Mouse (Mus musculus) urinary bladder, postnatal 36 days (tissue): ENCODE results near the gene Psmd3.
"Not testable (repeated sequence)": the region's sequence is repeated elsewhere in the genome, so short reads cannot be mapped to it uniquely, and the experiment has no call there.

ENCODE experiments used
- DNase-seq, 2 experiments: peaks; one replicate each; pipeline ENCODE4 v3.0.0; 2022; ENCODE audit warnings: low spot score in 2 of 2, mixed read lengths in 1 of 2

The Psmd3 gene

GRCm38 (mm10) chr11:98681786-98682745 is at the start of gene Psmd3:
TSS of gene Psmd3 (plus strand) at chr11:98682554.
- DNase-seq: peak; percentile 97

GRCm38 (mm10) chr11:98635312-98635970 is 46.9 kb upstream of the Psmd3 start:
- peak in 1 of 2 experiments; percentile 5 for DNase-seq

GRCm38 (mm10) chr11:98637501-98637900 is 44.9 kb upstream of the Psmd3 start:
- no peak for DNase-seq

GRCm38 (mm10) chr11:98640091-98640490 is 42.3 kb upstream of the Psmd3 start:
- no peak for DNase-seq

GRCm38 (mm10) chr11:98644757-98645156 is 37.6 kb upstream of the Psmd3 start:
- DNase-seq: no peak

- DNase-seq: no peak
Observed at GRCm38 (mm10) chr11:98645946-98646345, 36.4 kb upstream of the Psmd3 start.

- no peak for DNase-seq
Observed at GRCm38 (mm10) chr11:98646459-98646858, 35.9 kb upstream of the Psmd3 start, which contains the start of gene Gsdma2. TSS of gene Gsdma2 (plus strand) at chr11:98646759.

GRCm38 (mm10) chr11:98655076-98655475 is 27.3 kb upstream of the Psmd3 start:
- peak in 1 of 2 experiments; percentile 50 for DNase-seq

- DNase-seq: no peak
Observed at GRCm38 (mm10) chr11:98660517-98660916, 21.8 kb upstream of the Psmd3 start.

- DNase-seq: no peak
Observed at GRCm38 (mm10) chr11:98664091-98664490, 18.3 kb upstream of the Psmd3 start, which contains the start of gene Gsdma. TSS of gene Gsdma (plus strand) at chr11:98664351.

GRCm38 (mm10) chr11:98668984-98669383 is 13.4 kb upstream of the Psmd3 start:
- no peak for DNase-seq

- no peak for DNase-seq
Observed at GRCm38 (mm10) chr11:98671284-98671815, 11.0 kb upstream of the Psmd3 start.

- peak; percentile 17 to 46 for DNase-seq
Observed at GRCm38 (mm10) chr11:98671857-98672256, 10.5 kb upstream of the Psmd3 start.

- DNase-seq: no peak
Observed at GRCm38 (mm10) chr11:98672482-98672881, 9.9 kb upstream of the Psmd3 start.

- peak; percentile 43 to 60 for DNase-seq
Observed at GRCm38 (mm10) chr11:98673136-98673535, 9.2 kb upstream of the Psmd3 start.

GRCm38 (mm10) chr11:98675829-98676363 is 6.5 kb upstream of the Psmd3 start:
- no peak for DNase-seq

GRCm38 (mm10) chr11:98680023-98680422 is 2.3 kb upstream of the Psmd3 start:
- DNase-seq: no peak

GRCm38 (mm10) chr11:98680595-98680994 is 1.8 kb upstream of the Psmd3 start:
- not testable (repeated sequence) for DNase-seq

GRCm38 (mm10) chr11:98681186-98681585 is 1.2 kb upstream of the Psmd3 start:
- DNase-seq: no peak

GRCm38 (mm10) chr11:98682811-98683210 is 457 bp downstream of the Psmd3 start:
- no peak for DNase-seq

GRCm38 (mm10) chr11:98685642-98686041 is 3.3 kb downstream of the Psmd3 start:
- no peak for DNase-seq

- no peak for DNase-seq
Observed at GRCm38 (mm10) chr11:98686976-98687375, 4.6 kb downstream of the Psmd3 start.
